Mouse (Mus musculus) forebrain, postnatal 0 days (tissue): ENCODE data around the gene Gh. TPM values are rescaled to one million over a fixed set of nuclear protein-coding genes. Genes with fewer than 3 reads are reported as not detected.

Experiments used
- ATAC-seq: fragments of 200-750 bp; cut with Nextera tagmentation; 2 replicates; pipeline ENCODE4 v1.8.0; 2017; ENCODE audit warnings: mild to moderate bottlenecking, moderate library complexity
- DNase-seq: peaks from one replicate; pipeline ENCODE4 v3.0.0-alpha.2; 2015
- H3K27ac ChIP-seq: fragments of 300-500 bp; sonication (generic); 2 replicates; pipeline ENCODE4 v1.5.1; 2014; ENCODE audit warnings: low read depth, mild to moderate bottlenecking, antibody characterized with exemption, low read length, moderate library complexity, mixed read lengths
- H3K27me3 ChIP-seq: fragments of 300-500 bp; sonication (generic); 2 replicates; pipeline ENCODE4 v1.6.1; 2014; ENCODE audit warnings: mild to moderate bottlenecking, low read length, mixed read lengths; ENCODE audit not compliant: insufficient read depth
- H3K36me3 ChIP-seq: fragments of 300-500 bp; sonication (generic); 2 replicates; pipeline ENCODE4 v1.6.1; 2014; ENCODE audit warnings: mild to moderate bottlenecking, moderate library complexity; ENCODE audit not compliant: insufficient read depth
- H3K4me1 ChIP-seq: fragments of 300-500 bp; sonication (generic); 2 replicates; pipeline ENCODE4 v1.6.1; 2014; ENCODE audit warnings: antibody characterized with exemption; ENCODE audit not compliant: insufficient read depth
- H3K4me2 ChIP-seq: fragments of 300-500 bp; sonication (generic); 2 replicates; pipeline ENCODE4 v1.6.1; 2014; ENCODE audit warnings: low read depth, mild to moderate bottlenecking, moderate library complexity
- H3K4me3 ChIP-seq: fragments of 300-500 bp; sonication (generic); 2 replicates; pipeline ENCODE4 v1.5.1; 2014; ENCODE audit warnings: low read depth, low read length, mixed read lengths
- H3K9ac ChIP-seq: fragments of 300-500 bp; sonication (generic); 2 replicates; pipeline ENCODE4 v1.6.1; 2014; ENCODE audit warnings: mild to moderate bottlenecking
- H3K9me3 ChIP-seq: fragments of 300-500 bp; sonication (generic); 2 replicates; pipeline ENCODE4 v1.6.1; 2016; ENCODE audit warnings: low read length
- CTCF ChIP-seq: sonication (generic); IDR thresholded peaks from 2 replicates; pipeline ENCODE4 v1.5.1; 2016; ENCODE audit warnings: antibody characterized with exemption, control low read depth, low read depth
- WGBS: fragments of 180-500 bp; shearing (Covaris S2); extraction: QIAGEN DNeasy Blood & Tissue Kit; methylation state at CpG from one replicate; pipeline ENCODE4 v1.1.7; 2014; 5-methylcytosine and 5-hydroxymethylcytosine counted together
- polyA plus RNA-seq: library from polyadenylated mRNA; unstranded; fragments of >200 nt; fragmentation: Nextera tagmentation; extraction: Ambion mirVana; gene quantifications from 2 replicates; pipeline ENCODE4 v1.2.1, GENCODE M21; 2015
- total RNA-seq: library from RNA; depleted of rRNA; stranded (reverse); fragments of >200 nt; gene quantifications from 2 replicates; pipeline ENCODE4 v1.2.3, GENCODE M21; 2014; rRNA removed

The Gh gene
- total and polyA plus RNA-seq, 2 experiments from 2014 or later, result not detected

DNA sequence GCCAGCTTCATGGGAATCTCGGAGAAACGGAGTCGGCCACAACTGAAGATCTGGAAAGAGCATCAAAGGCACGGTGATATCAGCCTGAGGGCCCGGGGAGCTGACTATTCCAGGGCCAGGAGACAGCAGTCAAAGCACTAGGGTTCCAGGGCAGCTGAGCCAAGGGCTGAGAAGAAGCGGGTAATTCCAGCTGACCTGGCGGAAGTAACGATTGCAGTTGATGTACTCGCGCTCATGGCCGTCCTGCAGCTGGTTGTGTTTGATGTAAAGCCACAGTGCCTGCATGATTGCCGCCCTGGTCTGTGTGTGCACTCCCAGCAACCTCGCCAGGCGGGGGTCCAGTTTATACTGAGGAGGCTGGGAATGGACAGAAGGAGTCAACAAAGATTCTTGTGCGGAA is 36.7 kb downstream of the Gh start:
- Histone ChIP-seq H3K36me3 (peaks cover 69% of the 10 kb centered on the region), H3K27me3 (no peaks in the 10 kb centered on the region), H3K27ac (no peak overlapping the region), H3K4me1 (no peaks in the 10 kb centered on the region), H3K9me3 (no peaks in the 10 kb centered on the region), H3K9ac (no peak overlapping the region), H3K4me2 (no peak overlapping the region), H3K4me3 (no peak overlapping the region)
- no peak for DNase-seq
- TF ChIP-seq CTCF, result no peak
- 91% methylated on average over 15 of the region's 15 CpGs for WGBS
- ATAC-seq, result no peak

- no peaks in the 10 kb centered on the region for H3K9me3 ChIP-seq
- no peak overlapping the region for H3K4me2 ChIP-seq
- ATAC-seq (no peak), DNase-seq (no peak)
- WGBS, result 93% methylated on average over 9 of the region's 9 CpGs
- TF ChIP-seq CTCF, result no peak
- H3K9ac ChIP-seq, result no peak overlapping the region
- no peak overlapping the region for H3K4me3 ChIP-seq
- H3K4me1 ChIP-seq, result no peaks in the 10 kb centered on the region
- H3K27ac ChIP-seq, result no peak overlapping the region
- no peaks in the 10 kb centered on the region for H3K27me3 ChIP-seq
- peaks cover 69% of the 10 kb centered on the region for H3K36me3 ChIP-seq
Measured at GRCm38 (mm10) chr11:106263963-106264362, 37.7 kb downstream of the Gh start.

DNA sequence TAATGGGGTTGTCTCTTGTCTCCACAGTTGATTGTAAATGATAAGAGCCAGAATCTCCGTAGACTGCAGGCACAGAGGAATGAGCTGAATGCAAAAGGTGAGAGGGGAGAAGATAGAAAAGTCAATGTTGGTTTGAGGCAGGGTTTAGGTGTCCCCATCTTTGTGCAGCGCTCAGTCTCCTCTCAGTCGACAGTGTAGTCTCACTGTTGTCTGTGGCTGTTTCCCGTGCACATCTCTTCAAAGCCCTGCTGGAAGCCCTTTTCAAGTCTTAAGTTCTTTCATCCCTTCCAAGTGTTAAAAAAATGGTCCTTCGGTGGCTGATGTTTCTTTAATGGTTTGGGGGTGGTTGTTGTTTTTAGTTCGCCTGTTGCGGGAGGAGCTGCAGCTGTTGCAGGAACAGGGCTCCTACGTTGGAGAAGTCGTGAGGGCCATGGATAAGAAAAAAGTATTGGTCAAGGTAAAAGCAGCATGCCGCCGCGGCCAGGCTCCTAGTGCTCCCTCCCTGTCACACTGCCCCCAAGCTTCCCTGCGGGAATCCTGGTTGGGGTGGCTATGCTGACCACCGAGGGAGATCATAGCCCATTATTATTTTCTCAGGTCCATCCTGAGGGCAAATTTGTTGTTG is 40.7 kb downstream of the Gh start:
- H3K4me2 ChIP-seq, result no peak overlapping the region
- H3K4me1 ChIP-seq, result no peaks in the 10 kb centered on the region
- ATAC-seq, result no peak
- DNase-seq, result no peak
- no peaks in the 10 kb centered on the region for H3K27me3 ChIP-seq
- peaks cover 67% of the 10 kb centered on the region for H3K36me3 ChIP-seq
- 83% methylated on average over 14 of the region's 14 CpGs for WGBS
- no peak overlapping the region for H3K27ac ChIP-seq
- H3K9me3 ChIP-seq, result no peaks in the 10 kb centered on the region
- H3K9ac ChIP-seq, result no peak overlapping the region
- TF ChIP-seq CTCF, result no peak
- no peak overlapping the region for H3K4me3 ChIP-seq

- H3K27me3 ChIP-seq, result no peaks in the 10 kb centered on the region
- H3K36me3 ChIP-seq, result peaks cover 46% of the 10 kb centered on the region
- H3K4me2 ChIP-seq, result peak overlapping the region; percentile 94
- 74% methylated on average over 5 of the region's 5 CpGs for WGBS
- H3K9ac ChIP-seq, result peak overlapping the region; percentile 84; the same call in 1 of the 2 replicates
- H3K4me3 ChIP-seq, result peak overlapping the region; percentile 73
- no peaks in the 10 kb centered on the region for H3K9me3 ChIP-seq
- H3K27ac ChIP-seq, result no peak overlapping the region
- ATAC-seq (no peak), DNase-seq (no peak)
- H3K4me1 ChIP-seq, result 0 out of 2 replicates have a peak, but pooled peaks cover 4% of the 10 kb centered on the region
- TF ChIP-seq CTCF, result no peak
Measured at GRCm38 (mm10) chr11:106256775-106257174, 44.9 kb downstream of the Gh start.

DNA sequence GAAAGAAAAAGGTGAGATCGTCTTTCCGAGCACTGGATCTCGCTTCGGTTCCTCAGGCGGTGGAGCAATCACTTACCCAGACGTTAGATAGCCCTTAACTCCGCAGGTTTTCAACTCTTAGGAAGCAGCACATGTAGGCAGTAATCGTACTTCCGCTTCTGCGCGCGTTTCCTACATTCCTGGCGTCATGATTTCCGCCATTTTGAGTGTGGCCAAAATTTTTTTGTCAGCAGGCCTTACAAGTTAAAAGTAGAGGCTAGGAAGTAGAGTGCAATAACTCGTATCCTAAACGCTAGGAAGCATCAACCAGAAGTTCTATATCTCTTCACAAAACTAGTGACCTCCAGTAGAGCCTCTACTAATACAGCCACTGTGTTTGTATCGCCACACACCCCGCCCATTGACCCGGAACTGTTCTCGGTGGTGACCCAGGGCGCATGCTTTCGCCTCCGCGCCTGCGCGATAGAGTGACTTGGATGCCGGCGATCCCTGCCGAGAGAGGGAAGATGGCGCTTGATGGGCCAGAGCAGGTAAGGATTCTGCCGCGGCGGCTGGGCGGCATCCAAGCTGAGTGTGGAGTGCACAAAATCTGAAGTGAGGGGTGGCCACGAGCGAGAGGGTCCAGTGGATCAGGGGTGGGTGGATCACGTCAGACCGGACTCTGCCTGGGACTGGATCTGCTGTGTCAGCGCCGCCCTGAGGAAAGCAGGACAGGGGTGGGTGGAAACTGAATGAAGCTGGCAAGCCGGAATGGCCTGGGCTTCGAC is 45.8 kb downstream of the Gh start, which contains the start of the genes Ftsj3 and Psmc5:
TSS of gene Ftsj3 (minus strand) at position 395 of the 767 bp plus-strand sequence.
TSS of gene Psmc5 (plus strand) at position 470 of the 767 bp plus-strand sequence.
- Histone ChIP-seq H3K27ac (peak within 1 kb of the TSS; percentile 80), H3K4me2 (peak within 1 kb of the TSS; percentile 94), H3K36me3 (peaks cover 48% of the 10 kb centered on the region), H3K4me1 (0 out of 2 replicates have a peak, but pooled peaks cover 4% of the 10 kb centered on the region), H3K27me3 (no peaks in the 10 kb centered on the region), H3K4me3 (peak within 1 kb of the TSS; percentile 73), H3K9ac (peak within 1 kb of the TSS; percentile 84), H3K9me3 (no peaks in the 10 kb centered on the region)
- TF ChIP-seq CTCF, result peak; percentile 52
- ATAC-seq, result peak; percentile 97
- DNase-seq, result peak; percentile 98
- under 1% methylated on average over 42 of the region's 42 CpGs for WGBS

DNA sequence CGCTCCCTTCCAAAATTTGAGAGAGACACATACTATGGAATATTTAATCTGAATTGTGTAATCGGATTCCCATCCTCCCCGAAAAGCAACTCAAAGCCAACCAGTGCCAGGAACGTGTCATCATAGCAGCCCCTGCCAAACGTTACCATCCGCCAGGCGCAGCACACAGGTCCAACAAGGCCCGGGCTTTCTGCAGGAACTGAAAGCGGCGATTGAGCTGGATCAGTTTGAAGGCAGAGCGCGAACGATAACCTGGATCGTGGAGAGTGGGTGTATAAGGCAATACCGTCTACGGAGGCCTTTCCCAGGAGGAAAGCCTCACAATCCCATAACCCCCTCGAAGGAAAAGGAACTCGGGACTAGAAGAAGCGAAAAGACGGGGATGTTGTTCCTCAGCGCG is 46.5 kb downstream of the Gh start:
- WGBS, result 3% methylated on average over 22 of the region's 22 CpGs
- Histone ChIP-seq H3K27ac (no peak overlapping the region), H3K9me3 (no peaks in the 10 kb centered on the region), H3K4me3 (peak overlapping the region; percentile 73), H3K27me3 (no peaks in the 10 kb centered on the region), H3K36me3 (peaks cover 50% of the 10 kb centered on the region), H3K4me2 (peak overlapping the region; percentile 94), H3K9ac (peak overlapping the region; percentile 84), H3K4me1 (0 out of 2 replicates have a peak, but pooled peaks cover 4% of the 10 kb centered on the region)
- no peak for TF ChIP-seq CTCF
- DNase-seq, result no peak
- no peak for ATAC-seq

DNA sequence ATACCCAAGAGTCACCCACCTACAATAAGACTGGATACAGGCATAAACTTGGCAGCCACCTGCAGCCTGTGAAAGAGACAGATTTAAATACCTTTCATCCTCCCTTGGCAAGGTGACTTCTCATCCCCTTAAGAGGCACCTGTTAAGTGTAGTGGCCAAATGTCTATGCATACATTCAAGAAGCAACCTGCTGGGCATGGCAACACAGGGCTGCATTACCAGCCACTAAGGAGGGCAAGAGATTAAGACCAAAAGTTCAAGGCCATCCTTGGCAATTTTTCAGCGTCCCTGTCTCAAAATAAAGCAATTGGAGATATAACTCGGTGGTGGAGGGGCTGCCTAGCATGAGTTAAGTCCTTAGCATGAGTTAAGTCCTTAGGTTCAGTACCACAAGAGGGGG is 46.9 kb downstream of the Gh start:
- H3K36me3 ChIP-seq, result peaks cover 54% of the 10 kb centered on the region

More for the DNA sequence above, 46.9 kb downstream of the Gh start:
- Histone ChIP-seq H3K27me3 (no peaks in the 10 kb centered on the region), H3K9me3 (no peaks in the 10 kb centered on the region), H3K9ac (peak overlapping the region; percentile 84), H3K4me1 (0 out of 2 replicates have a peak, but pooled peaks cover 4% of the 10 kb centered on the region), H3K4me2 (peak overlapping the region; percentile 94), H3K4me3 (peak overlapping the region; percentile 73), H3K27ac (0 out of 2 replicates have a peak overlapping the region, but pooled peaks have one; percentile 9)
- WGBS, result 21% methylated on average over 2 of the region's 2 CpGs
- no peak for TF ChIP-seq CTCF
- no peak for ATAC-seq
- no peak for DNase-seq

Other genes with a start within 250 kb of the Gh start
- 17.4 and 18.1 TPM in 2 replicates for gene Taco1, start 235.8 kb downstream of the Gh start, total RNA-seq
- 2.9 and 5.0 TPM in 2 replicates for gene Taco1, start 235.8 kb downstream of the Gh start, polyA plus RNA-seq
- gene Map3k3, start 217.3 kb downstream of the Gh start, total RNA-seq, result 29.2 and 32.9 TPM in 2 replicates
- 6.7 and 8.5 TPM in 2 replicates for gene Map3k3, start 217.3 kb downstream of the Gh start, polyA plus RNA-seq
- gene Gm10840, start 141.0 kb downstream of the Gh start, total RNA-seq, result not detected in 2 replicates
- gene Gm10840, start 141.0 kb downstream of the Gh start, polyA plus RNA-seq, result 0.67 and 0.82 TPM in 2 replicates
- gene Limd2, start 141.0 kb downstream of the Gh start, total RNA-seq, result 83.9 and 85.0 TPM in 2 replicates
- 171 and 189 TPM in 2 replicates for gene Limd2, start 141.0 kb downstream of the Gh start, polyA plus RNA-seq
- 23.4 and 34.8 TPM in 2 replicates for gene Strada, start 99.7 kb downstream of the Gh start, total RNA-seq
- gene Strada, start 99.7 kb downstream of the Gh start, polyA plus RNA-seq, result 20.0 and 23.7 TPM in 2 replicates
- 29.4 and 41.0 TPM in 2 replicates for gene Ccdc47, start 85.5 kb downstream of the Gh start, total RNA-seq
- gene Ccdc47, start 85.5 kb downstream of the Gh start, polyA plus RNA-seq, result 71.8 and 90.1 TPM in 2 replicates
- gene Ddx42, start 84.9 kb downstream of the Gh start, total RNA-seq, result 58.8 and 76.3 TPM in 2 replicates
- 49.5 and 62.2 TPM in 2 replicates for gene Ddx42, start 84.9 kb downstream of the Gh start, polyA plus RNA-seq
- gene Ftsj3, start 45.8 kb downstream of the Gh start, total RNA-seq, result 40.2 and 62.7 TPM in 2 replicates
- gene Ftsj3, start 45.8 kb downstream of the Gh start, polyA plus RNA-seq, result 29.0 and 29.7 TPM in 2 replicates
- gene Psmc5, start 45.7 kb downstream of the Gh start, total RNA-seq, result 108 and 114 TPM in 2 replicates
- gene Psmc5, start 45.7 kb downstream of the Gh start, polyA plus RNA-seq, result 258 and 270 TPM in 2 replicates
- 16.9 and 20.0 TPM in 2 replicates for gene Smarcd2, start 28.9 kb downstream of the Gh start, total RNA-seq
- 8.5 and 9.5 TPM in 2 replicates for gene Smarcd2, start 28.9 kb downstream of the Gh start, polyA plus RNA-seq
- 0.23 and 0.38 TPM in 2 replicates for gene Tcam1, start 25.2 kb downstream of the Gh start, total RNA-seq
- gene Tcam1, start 25.2 kb downstream of the Gh start, polyA plus RNA-seq, result 0.18 and 0.23 TPM in 2 replicates
- 0.38 and 0.46 TPM in 2 replicates for gene Cd79b, start 12.9 kb upstream of the Gh start, total RNA-seq
- gene Cd79b, start 12.9 kb upstream of the Gh start, polyA plus RNA-seq, result 0.71 and 1.1 TPM in 2 replicates
- gene Scn4a, start 51.4 kb upstream of the Gh start, total RNA-seq, result not detected in 2 replicates
- 0.06 TPM in 1 of 2 replicates, not detected in the other for gene Scn4a, start 51.4 kb upstream of the Gh start, polyA plus RNA-seq
- 0.23 TPM in 1 of 2 replicates, not detected in the other for gene Prr29, start 63.6 kb upstream of the Gh start, total RNA-seq
- 0.69 TPM in 1 of 2 replicates, not detected in the other for gene Prr29, start 63.6 kb upstream of the Gh start, polyA plus RNA-seq
- 4.6 and 8.3 TPM in 2 replicates for gene Icam2, start 86.2 kb upstream of the Gh start, total RNA-seq
- 7.0 and 9.1 TPM in 2 replicates for gene Icam2, start 86.2 kb upstream of the Gh start, polyA plus RNA-seq
- 4.9 and 8.4 TPM in 2 replicates for gene Ern1, start 186.0 kb upstream of the Gh start, total RNA-seq
- gene Ern1, start 186.0 kb upstream of the Gh start, polyA plus RNA-seq, result 0.65 and 1.7 TPM in 2 replicates